Mouse (Mus musculus) liver, adult 2 months (tissue): ENCODE measurements around the gene Gm10645.

Source experiments
- CTCF ChIP-seq: fragments of 200-500 bp; IDR thresholded peaks from 2 replicates; pipeline ENCODE4 v1.5.1; 2011; ENCODE audit warnings: low read depth, low read length, control low read depth
- POLR2A ChIP-seq: fragments of 200-500 bp; IDR thresholded peaks from 2 replicates; pipeline ENCODE4 v1.6.1; 2011; ENCODE audit warnings: low read length, control low read depth; ENCODE audit not compliant: insufficient read depth; ENCODE audit errors: extremely low read depth

- TF ChIP-seq CTCF (no peak), POLR2A (no peak)
Measured at GRCm38 (mm10) chr8:83202946-83203345, 37.0 kb upstream of the Gm10645 start.
